Mouse (Mus musculus): ENCODE results near the gene Prr7. TPM values are rescaled to one million over a fixed set of nuclear protein-coding genes. Genes with fewer than 3 reads are reported as not detected.
A peak's percentile ranks its signal among the peaks of the same experiment; 100 is the strongest.

The Prr7 gene
- total RNA-seq, 2 experiments from 2014 or later = 2.1 to 2.3 TPM

DNA sequence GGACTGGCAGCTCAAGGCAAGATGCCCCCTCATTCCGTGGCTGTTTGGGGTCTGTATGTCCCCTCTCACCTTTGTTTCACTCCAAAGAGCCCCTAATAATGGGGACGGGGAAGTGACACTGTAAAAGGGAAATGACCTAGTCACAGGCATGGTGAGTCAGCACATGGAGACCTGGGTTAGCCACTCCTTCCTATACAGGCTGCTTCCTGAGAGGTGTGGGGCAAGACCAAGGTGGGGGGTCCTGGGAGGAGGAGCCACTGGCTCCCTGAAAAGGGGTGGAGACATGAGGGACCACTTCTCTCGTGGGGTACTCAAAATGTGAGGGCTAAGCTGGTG, 46.2 kb downstream of the Prr7 start:
- DNase-seq = no peak

DNA sequence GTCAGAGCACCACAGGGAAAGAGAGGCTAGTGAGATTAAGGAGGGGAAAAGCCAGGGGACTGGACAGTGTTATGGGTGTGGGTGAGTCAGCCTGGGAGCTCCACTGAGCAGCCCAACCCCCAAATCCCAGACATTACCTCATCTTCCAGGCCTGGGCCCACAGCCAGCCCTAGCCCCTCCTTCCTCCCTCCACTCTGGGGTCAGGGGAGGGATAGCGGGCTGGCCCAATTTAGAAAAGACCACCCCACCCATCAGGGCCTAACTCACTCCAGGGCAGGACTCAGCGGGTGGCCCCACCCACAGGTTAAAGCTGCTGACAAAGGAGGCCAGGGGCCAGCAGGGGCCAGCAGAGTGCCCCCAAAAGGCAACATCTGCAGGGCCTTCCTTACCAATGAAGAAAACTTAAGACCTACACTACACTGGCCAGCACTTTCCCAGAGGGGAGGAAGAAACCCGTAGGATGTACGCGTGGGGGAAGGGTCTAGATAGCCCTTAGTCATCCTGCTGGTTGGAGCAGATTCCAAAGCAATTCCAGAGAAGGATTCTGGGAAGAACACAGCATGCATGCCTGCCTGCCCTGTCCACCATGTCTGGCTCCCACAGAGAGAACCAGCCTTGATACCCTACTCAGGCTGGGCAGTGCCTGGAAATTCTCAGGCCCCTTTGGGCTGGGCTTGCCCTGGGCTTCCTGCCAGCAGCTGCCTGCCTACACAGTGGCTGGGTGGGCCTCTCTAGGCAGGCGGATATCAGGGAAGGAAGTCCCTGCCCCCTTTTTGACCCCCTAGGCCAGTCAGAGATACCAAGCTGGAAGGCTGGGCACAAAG, 46.8 kb downstream of the Prr7 start:
- DNase-seq = peak; percentile 96

DNA sequence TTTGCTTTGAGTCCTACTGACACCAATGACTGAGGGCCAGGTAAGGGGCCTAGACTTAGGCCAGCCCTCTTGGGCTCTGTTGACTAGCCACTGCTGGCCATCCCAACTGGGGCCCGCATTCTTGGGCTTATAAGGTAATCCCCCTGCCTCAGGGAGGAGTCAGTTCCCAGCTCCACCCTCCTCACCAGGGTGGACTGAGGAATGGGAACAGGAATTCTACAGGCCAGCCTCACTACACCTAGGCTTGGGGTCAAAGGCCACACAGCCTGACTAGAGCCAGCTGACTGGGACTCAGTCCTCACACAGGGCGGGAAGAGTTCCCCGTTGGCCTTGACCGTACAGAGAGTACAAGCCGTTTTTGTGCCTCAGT, 47.4 kb downstream of the Prr7 start:
- no peak for DNase-seq

DNA sequence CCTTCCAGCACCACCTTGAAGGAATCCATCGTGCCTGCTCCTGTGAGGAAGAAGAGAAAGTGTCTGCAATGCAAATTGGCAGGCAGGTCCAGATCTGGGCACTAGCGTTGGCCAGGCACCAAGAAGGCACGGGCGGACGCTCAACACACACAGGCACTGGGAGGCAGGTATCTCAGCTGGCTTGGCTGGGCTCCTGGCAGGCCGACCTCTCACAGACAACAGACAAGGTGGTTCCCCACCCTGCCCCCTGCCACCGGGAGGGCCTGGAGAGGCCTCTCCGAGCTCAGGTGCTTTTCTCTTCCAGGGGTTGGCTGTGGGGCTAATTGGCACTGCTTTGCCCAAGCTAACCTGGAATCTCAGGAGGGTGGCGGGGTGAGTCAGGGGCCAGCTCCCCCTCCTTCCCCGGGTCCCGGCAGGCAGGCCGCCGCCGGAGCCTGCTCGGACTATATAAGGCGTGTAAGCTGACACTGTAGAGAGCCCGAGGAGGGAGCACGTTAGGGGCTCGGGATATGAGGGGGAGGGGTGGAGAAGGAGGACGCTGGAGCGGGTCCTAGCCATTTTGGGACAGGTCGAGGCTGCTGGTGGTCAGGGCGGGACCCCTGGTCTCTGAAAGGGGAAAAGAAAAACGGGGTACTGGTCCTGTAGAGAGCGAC, 48.4 kb downstream of the Prr7 start:
- peak; percentile 79 for DNase-seq

DNA sequence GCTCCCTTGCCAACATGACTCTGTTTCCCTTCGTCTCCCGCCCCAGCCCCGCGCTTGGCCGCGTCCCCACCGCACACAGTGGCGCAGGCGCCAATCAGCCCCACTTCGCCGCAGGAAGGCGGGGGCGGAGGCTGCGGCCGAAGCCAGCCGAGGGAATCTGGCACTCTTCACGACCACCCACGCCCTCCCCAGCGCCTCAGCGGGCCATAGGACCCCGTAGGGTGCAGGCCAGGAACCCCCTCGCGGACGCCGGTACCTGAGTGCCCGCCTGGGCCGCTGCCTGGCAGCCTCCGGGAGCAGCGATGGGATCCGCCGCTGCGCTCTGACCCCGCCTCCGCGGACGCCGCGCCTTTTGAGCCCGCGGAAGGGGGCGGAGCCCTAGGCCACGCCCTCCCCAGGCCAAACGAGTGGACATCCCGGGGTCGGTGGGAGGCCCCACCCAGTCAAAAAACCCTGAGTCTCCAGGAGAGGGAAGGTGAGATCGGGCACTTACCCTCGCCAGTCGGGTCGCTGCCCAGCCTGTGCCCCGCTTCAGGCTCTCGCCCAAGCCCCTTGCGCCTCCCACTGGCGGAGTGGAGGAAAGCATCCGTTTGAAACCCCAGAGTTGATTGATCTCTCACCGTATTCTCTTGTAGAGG, 49.2 kb downstream of the Prr7 start, which contains the start of gene Pdlim7:
TSS of gene Pdlim7 (minus strand) at position 566 of the 638 bp plus-strand sequence.
- DNase-seq = peak; percentile 96

DNA sequence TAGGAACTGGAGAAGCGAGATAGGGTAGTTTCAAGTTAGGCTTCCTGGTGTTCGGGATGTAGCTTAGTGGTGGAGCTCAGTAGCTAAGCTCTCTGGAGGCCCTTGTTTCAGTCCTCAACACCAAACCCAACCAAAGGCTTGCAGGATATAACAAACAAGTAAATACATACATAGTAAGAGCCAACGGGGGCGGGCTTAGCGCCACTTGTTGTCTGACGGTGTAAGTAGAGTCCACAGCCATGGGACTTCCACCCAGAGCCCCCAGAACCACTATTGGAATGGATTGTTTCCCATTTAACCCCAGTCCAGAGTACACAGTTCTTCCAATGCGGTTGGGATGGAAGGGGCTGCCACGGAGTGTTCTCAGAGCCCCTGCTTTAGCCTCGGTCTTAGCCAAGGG, 49.8 kb downstream of the Prr7 start:
- no peak for DNase-seq

DNA sequence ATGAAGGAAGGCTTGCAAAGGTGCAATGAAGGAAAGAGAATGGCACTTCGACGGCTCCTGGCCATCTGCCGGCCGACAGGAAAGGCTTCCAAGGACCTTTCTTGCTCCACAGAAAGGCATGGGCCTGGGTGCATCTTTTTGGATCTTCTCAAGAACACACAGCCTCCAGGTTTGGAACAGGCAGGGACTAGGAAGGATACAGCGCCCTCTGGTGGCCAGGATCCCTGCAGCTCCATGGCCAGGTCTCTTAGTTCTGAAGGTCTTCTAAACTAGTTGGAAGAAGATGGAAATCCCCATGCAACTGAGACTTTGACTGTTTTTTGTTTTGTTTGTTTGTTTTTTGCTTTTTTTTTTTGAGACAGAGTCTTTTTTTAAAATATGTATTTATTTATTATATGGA, 52.9 kb downstream of the Prr7 start:
- DNase-seq = peak; percentile 93

DNA sequence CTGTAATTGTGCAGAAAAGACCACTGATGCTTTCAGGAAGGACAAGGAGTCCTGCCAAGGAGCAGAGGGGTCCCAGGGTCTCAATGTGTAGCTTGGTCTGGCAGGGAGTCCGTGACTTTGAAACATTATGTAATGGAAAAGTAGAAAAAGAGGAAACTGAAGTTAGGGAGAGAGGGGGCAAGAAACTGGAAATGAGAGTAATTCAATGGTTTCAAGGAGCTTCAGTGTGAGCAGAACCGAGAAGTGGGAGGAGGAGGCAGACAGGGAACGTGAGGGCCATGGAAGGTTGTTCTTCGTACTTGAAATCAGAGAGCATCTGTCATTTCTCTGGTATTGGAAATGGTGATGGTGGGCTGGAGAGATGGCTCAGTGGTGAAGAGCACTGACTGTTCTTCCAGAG, 55.5 kb downstream of the Prr7 start:
- no peak for DNase-seq

DNA sequence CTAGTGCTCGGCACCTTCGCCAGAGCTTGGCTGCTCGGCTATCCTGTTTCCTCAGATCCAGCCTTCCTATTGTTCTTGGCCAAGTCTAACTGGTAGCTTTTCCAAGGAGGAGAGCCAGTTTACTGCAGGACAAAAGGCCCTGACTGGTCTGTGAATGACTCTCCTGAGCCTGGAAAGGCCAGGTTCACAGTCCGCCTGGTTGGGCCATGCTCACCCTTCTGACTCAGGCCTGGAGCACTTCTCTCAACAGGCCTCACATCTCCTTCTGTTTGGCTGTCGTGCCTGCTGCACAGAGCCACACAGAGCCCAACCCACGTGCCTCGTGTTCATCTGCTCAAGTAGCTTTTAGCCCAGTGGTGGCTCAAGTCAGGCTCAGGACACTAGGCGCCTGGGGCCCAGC, 58.7 kb downstream of the Prr7 start:
- DNase-seq = peak; percentile 42

Small RNA genes lying within 50 kb of the gene (microRNA-seq; reads per million reads assigned to microRNA genes)
- gene Mir6943 (1.0 to 1.4 reads per million in 2 experiments), gene Mir6944 (10.0 to 13.1 reads per million in 2 experiments), gene Mir6945 (6.9 to 8.8 reads per million in 2 experiments)

Other genes with a start within 250 kb of the Prr7 start
- 100 to 1,000 TPM; 157 to 172 TPM for gene Prelid1, start 143.8 kb upstream of the Prr7 start, total RNA-seq (2021)
- gene Rab24, start 142.3 kb upstream of the Prr7 start, total RNA-seq (2021) = 10 to 100 TPM; 39.5 to 39.9 TPM
- gene Mxd3, start 134.4 kb upstream of the Prr7 start, total RNA-seq (2021) = 10 to 100 TPM; 18.3 to 20.6 TPM
- 10 to 100 TPM; 54.1 to 59.3 TPM for gene Lman2, start 101.5 kb upstream of the Prr7 start, total RNA-seq (2021)
- under 1 TPM in 1 of 2 experiments, not detected in 1; 0.70 TPM for gene Rgs14, start 94.5 kb upstream of the Prr7 start, total RNA-seq (2021)
- gene Slc34a1, start 66.1 kb upstream of the Prr7 start, total RNA-seq (2021) = not detected
- gene Pfn3, start 49.0 kb upstream of the Prr7 start, total RNA-seq (2021) = not detected
- gene F12, start 37.5 kb upstream of the Prr7 start, total RNA-seq (2021) = not detected
- 10 to 100 TPM; 29.9 to 31.1 TPM for gene Grk6, start 19.2 kb upstream of the Prr7 start, total RNA-seq (2021)
- 10 to 100 TPM; 64.5 to 66.8 TPM for gene Dbn1, start 23.8 kb downstream of the Prr7 start, total RNA-seq (2021)
- gene Pdlim7, start 49.4 kb downstream of the Prr7 start, total RNA-seq (2021) = 100 to 1,000 TPM; 115 to 119 TPM
- 1 to 10 TPM; 1.0 to 1.1 TPM for gene Dok3, start 65.0 kb downstream of the Prr7 start, total RNA-seq (2021)
- 10 to 100 TPM; 16.9 to 18.5 TPM for gene Ddx41, start 72.4 kb downstream of the Prr7 start, total RNA-seq (2021)
- gene Fam193b, start 106.9 kb downstream of the Prr7 start, total RNA-seq (2021) = 10 to 100 TPM; 21.2 to 24.0 TPM
- 100 to 1,000 TPM; 116 to 121 TPM for gene Tmed9, start 109.5 kb downstream of the Prr7 start, total RNA-seq (2021)
- 10 to 100 TPM; 12.2 to 12.5 TPM for gene B4galt7, start 135.6 kb downstream of the Prr7 start, total RNA-seq (2021)
- gene Caml, start 158.7 kb downstream of the Prr7 start, total RNA-seq (2021) = 10 to 100 TPM; 16.2 to 17.7 TPM
- gene Ddx46, start 170.8 kb downstream of the Prr7 start, total RNA-seq (2021) = 10 to 100 TPM; 33.8 to 34.3 TPM
- 10 to 100 TPM; 77.3 to 82.3 TPM for gene B230219D22Rik, start 228.9 kb downstream of the Prr7 start, total RNA-seq (2021)